Comparison of ENCODE assay signal across 18 mouse cellular contexts in genomic region chr4:107699271-107699670, GRCm38 (mm10). TPM values are rescaled to one million over a fixed set of nuclear protein-coding genes. Genes with fewer than 3 reads are reported as not detected.
DNase-seq lines count a peak whose midpoint lies in the region; ATAC-seq and TF ChIP-seq lines count a peak whose summit lies in the region.
"Had no signal": no experiment of that assay in that cellular context is flagged by ENCODE, and none has a peak within 500 bp of the region (broad histone marks: within the 10 kb centered on the region; RNA-seq: fewer than 3 reads in every experiment).

No protein-coding gene starts in this region.

- H3K27ac ChIP-seq in hindbrain, embryonic 16.5 days (ENCODE audit: low read depth, low read length): no peak overlapping the region
- H3K27ac ChIP-seq in hindbrain, embryonic 11.5 days (ENCODE audit: low read depth, low read length): no peak overlapping the region
- no peak overlapping the region for H3K27ac ChIP-seq in cerebellum, adult 2 months (ENCODE audit: insufficient read depth, low read length)
- H3K27ac ChIP-seq: forebrain, embryonic 15.5 days; heart, adult 2 months; heart, embryonic 15.5 days; hindbrain, embryonic 15.5 days had no signal

- ATAC-seq in hindbrain, embryonic 16.5 days: 0 out of 2 replicates have a peak, but pooled peaks have one; percentile 24
- no peak for ATAC-seq in hindbrain, embryonic 11.5 days (ENCODE audit: low FRiP score)
- ATAC-seq in activated CD4-positive, CD25-positive, alpha-beta regulatory T cell, adult 4 months: no peak
- ATAC-seq: forebrain, embryonic 15.5 days had no signal

- H3K4me2 ChIP-seq in hindbrain, embryonic 16.5 days (ENCODE audit: low read length): no peak overlapping the region
- no peak overlapping the region for H3K4me2 ChIP-seq in hindbrain, embryonic 11.5 days (replicated peaks; ENCODE audit: low read depth, low read length)
- H3K4me2 ChIP-seq: forebrain, embryonic 15.5 days; heart, embryonic 11.5 days; heart, embryonic 15.5 days; hindbrain, embryonic 15.5 days had no signal

- no peak overlapping the region for H3K9ac ChIP-seq in hindbrain, embryonic 16.5 days (ENCODE audit: low read depth, low read length)
- H3K9ac ChIP-seq in hindbrain, embryonic 11.5 days (ENCODE audit: low read depth, low read length): no peak overlapping the region
- H3K9ac ChIP-seq: forebrain, embryonic 15.5 days; heart, embryonic 15.5 days; hindbrain, embryonic 15.5 days had no signal

- H3K9me3 ChIP-seq in hindbrain, embryonic 16.5 days (ENCODE audit: control insufficient read depth, low read length): no peaks in the 10 kb centered on the region
- no peaks in the 10 kb centered on the region for H3K9me3 ChIP-seq in hindbrain, embryonic 11.5 days (ENCODE audit: control insufficient read depth, low read length)
- H3K9me3 ChIP-seq: forebrain, embryonic 15.5 days; heart, embryonic 15.5 days; hindbrain, embryonic 15.5 days had no signal

- no peak for DNase-seq in hindbrain, embryonic 11.5 days (ENCODE audit: low spot score)
- peak; percentile 32 to 43 for DNase-seq in cerebellum, adult 2 months
- DNase-seq in cerebellum, adult 9-11 months: peak; percentile 31
- DNase-seq in cerebellum, postnatal 36 days: peak; percentile 33 to 36
- DNase-seq in urinary bladder, postnatal 25 days (ENCODE audit: low spot score): no peak
- DNase-seq in urinary bladder, postnatal 14 days (ENCODE audit: low spot score): no peak
- DNase-seq: adrenal gland, adult 8-10 months; heart, adult 2 months; heart, postnatal 14 days; kidney, adult 11 months; kidney, adult 9 months had no signal

- no peak overlapping the region for H3K4me3 ChIP-seq in hindbrain, embryonic 16.5 days (ENCODE audit: low read length)
- H3K4me3 ChIP-seq in hindbrain, embryonic 11.5 days (ENCODE audit: low read depth, low read length): no peak overlapping the region
- no peak overlapping the region for H3K4me3 ChIP-seq in cerebellum, adult 2 months (replicated peaks; ENCODE audit: insufficient read depth, low read depth, low read length)
- H3K4me3 ChIP-seq: forebrain, embryonic 15.5 days; heart, adult 2 months; heart, embryonic 15.5 days; hindbrain, embryonic 15.5 days had no signal

- TF ChIP-seq CTCF in cerebellum, adult 2 months (IDR thresholded peaks at IDR 0.05; ENCODE audit: borderline replicate concordance, insufficient read depth, low read depth, low read length): no peak

- no peak for TF ChIP-seq POLR2A in cerebellum, adult 2 months (IDR thresholded peaks at IDR 0.05; ENCODE audit: borderline replicate concordance, insufficient read depth, low read length)

- H3K27me3 ChIP-seq in hindbrain, embryonic 16.5 days (replicated peaks; ENCODE audit: control insufficient read depth, insufficient read depth, low read length): no peaks in the 10 kb centered on the region
- H3K27me3 ChIP-seq in hindbrain, embryonic 11.5 days (ENCODE audit: control insufficient read depth, insufficient read depth, low read length): no peaks in the 10 kb centered on the region
- H3K27me3 ChIP-seq in cerebellum, adult 2 months (ENCODE audit: control insufficient read depth, insufficient read depth, low read length): no peaks in the 10 kb centered on the region
- H3K27me3 ChIP-seq: forebrain, embryonic 15.5 days; heart, embryonic 15.5 days; hindbrain, embryonic 15.5 days had no signal

- WGBS in hindbrain, embryonic 16.5 days: 65% methylated on average over 9 of the region's 9 CpGs
- WGBS in hindbrain, embryonic 11.5 days: 90% methylated on average over 9 of the region's 9 CpGs
- WGBS in cerebellum, adult 2 months: 24% methylated on average over 9 of the region's 9 CpGs

- H3K4me1 ChIP-seq in hindbrain, embryonic 16.5 days (ENCODE audit: control insufficient read depth, insufficient read depth, low read depth, low read length): no peaks in the 10 kb centered on the region
- no peaks in the 10 kb centered on the region for H3K4me1 ChIP-seq in hindbrain, embryonic 11.5 days (replicated peaks; ENCODE audit: control insufficient read depth, insufficient read depth, low read length)
- peaks cover 5% of the 10 kb centered on the region; the same call in 1 of the 2 replicates for H3K4me1 ChIP-seq in cerebellum, adult 2 months (ENCODE audit: control insufficient read depth, insufficient read depth, low read length)
- H3K4me1 ChIP-seq: forebrain, embryonic 15.5 days; heart, embryonic 15.5 days; hindbrain, embryonic 15.5 days had no signal

- H3K36me3 ChIP-seq in hindbrain, embryonic 16.5 days (ENCODE audit: control insufficient read depth, insufficient read depth, low read length): no peaks in the 10 kb centered on the region
- H3K36me3 ChIP-seq in hindbrain, embryonic 11.5 days (ENCODE audit: control insufficient read depth, insufficient read depth, low read length): no peaks in the 10 kb centered on the region
- H3K36me3 ChIP-seq: forebrain, embryonic 15.5 days; heart, embryonic 15.5 days; hindbrain, embryonic 15.5 days had no signal

RNA-seq across cellular contexts. Expression of gene Dmrtb1, which starts 15.2 kb away (rescaled TPM):
- 10.9 and 15.8 TPM in 2 replicates for polyA plus RNA-seq in hindbrain, embryonic 16.5 days (2015; fragmentation: Nextera tagmentation; extraction: Ambion mirVana)
- 13.8 and 16.6 TPM in 2 replicates for polyA plus RNA-seq in hindbrain, embryonic 11.5 days (2014; fragmentation: Nextera tagmentation; extraction: Ambion mirVana)
- 0.47 and 0.51 TPM in 2 replicates for polyA plus RNA-seq in cerebellum, adult 2 months (2012; rRNA removed)
- not detected for polyA plus RNA-seq in activated CD4-positive, CD25-positive, alpha-beta regulatory T cell, adult 4 months (2017; shearing (Covaris generic))
- polyA plus RNA-seq: heart, embryonic 11.5 days; heart, embryonic 15.5 days; intestine, embryonic 14.5 days had no signal

Comparison
In these comparisons a context has a peak if more than half of its experiments do, and no peak if none do; other contexts are left out.
1. DNase-seq: peak in cerebellum, adult 2 months (2 of 2), cerebellum, adult 9-11 months (single experiment) and cerebellum, postnatal 36 days (2 of 2); none in hindbrain, embryonic 11.5 days (single experiment), urinary bladder, postnatal 25 days (single experiment) and urinary bladder, postnatal 14 days (single experiment).